ENCODE assay signal across 10 mouse cellular contexts in the genomic region with DNA sequence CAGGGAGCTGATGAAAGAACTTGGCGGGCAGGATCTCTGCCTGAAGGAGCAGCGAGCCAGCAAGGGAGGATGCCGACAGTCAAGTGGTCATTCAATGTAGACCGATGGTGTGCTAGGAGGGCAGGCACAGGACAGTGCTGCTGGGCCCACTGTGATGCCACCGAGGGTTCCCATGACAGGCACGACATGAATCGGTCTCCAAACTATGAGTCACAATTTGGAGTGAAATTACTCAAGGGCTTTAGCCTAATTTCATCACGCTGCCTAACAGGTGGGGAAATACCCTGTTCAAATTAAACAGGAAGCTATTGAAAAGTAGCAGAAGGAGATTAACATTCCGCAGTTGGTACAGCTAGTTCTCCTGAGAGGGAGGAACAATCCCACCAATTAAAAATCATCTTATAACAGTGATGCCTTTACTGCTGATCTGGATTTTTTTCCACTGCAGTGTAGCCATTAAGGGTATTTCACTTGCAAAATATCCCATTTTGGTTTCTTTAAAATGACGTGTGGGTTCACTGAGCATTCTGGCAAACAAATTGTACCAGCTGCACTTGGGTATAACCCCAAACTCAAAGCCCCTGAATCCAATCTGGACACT.
A peak's percentile ranks its signal among the peaks of the same experiment; 100 is the strongest.
DNase-seq lines count a peak whose midpoint lies in the region; ATAC-seq and TF ChIP-seq lines count a peak whose summit lies in the region.
"Had no signal": no experiment of that assay in that cellular context is flagged by ENCODE, and none has a peak within 500 bp of the region (broad histone marks: within the 10 kb centered on the region; RNA-seq: fewer than 3 reads in every experiment).

No protein-coding gene starts in this region.

- no peaks in the 10 kb centered on the region for H3K9me3 ChIP-seq in stomach, postnatal 0 days (ENCODE audit: control insufficient read depth, low read length)

- ATAC-seq in stomach, postnatal 0 days (ENCODE audit: low FRiP score, low TSS enrichment), result no peak

- TF ChIP-seq CTCF in stomach, postnatal 0 days (IDR thresholded peaks at IDR 0.05; ENCODE audit: low read depth), result no peak

- H3K4me3 ChIP-seq in stomach, postnatal 0 days (ENCODE audit: low read depth, low read length), result no peak overlapping the region
- H3K4me3 ChIP-seq: erythroblast, embryonic 14.5 days had no signal

- DNase-seq in gastrocnemius, adult 18-20 months (ENCODE audit: low spot score), result peak; percentile 18
- no peak for DNase-seq in gastrocnemius, adult 8-10 months (ENCODE audit: low spot score in 2 of 2)
- DNase-seq in right cerebral cortex, postnatal 4 days, result peak; percentile 5
- no peak for DNase-seq in right cerebral cortex, adult 2 months (ENCODE audit: low spot score in 2 of 2)
- peak; percentile 30 to 69 for DNase-seq in layer of hippocampus, postnatal 14 days (ENCODE audit: low spot score in 2 of 2)
- DNase-seq in stomach, postnatal 0 days (ENCODE audit: low spot score), result no peak
- no peak for DNase-seq in right cerebral cortex, adult 18-20 months
- no peak for DNase-seq in right cerebral cortex, postnatal 14 days

- peak overlapping the region; percentile 78 for H3K27ac ChIP-seq in stomach, postnatal 0 days (replicated peaks)
- H3K27ac ChIP-seq: hindbrain, embryonic 14.5 days had no signal

- TF ChIP-seq EP300 in stomach, postnatal 0 days (optimal IDR thresholded peaks at IDR 0.05), result peak; percentile 53

- whole genome bisulfite sequencing in stomach, postnatal 0 days, result 56% methylated on average over 10 of the region's 10 CpGs

- no peaks in the 10 kb centered on the region for H3K4me1 ChIP-seq in stomach, postnatal 0 days (replicated peaks; ENCODE audit: control insufficient read depth, insufficient read depth)

- H3K9ac ChIP-seq in stomach, postnatal 0 days (ENCODE audit: low read length), result no peak overlapping the region
- H3K9ac ChIP-seq: hindbrain, embryonic 14.5 days had no signal

- no peak overlapping the region for H3K4me2 ChIP-seq in stomach, postnatal 0 days (replicated peaks; ENCODE audit: low read depth)
- H3K4me2 ChIP-seq: hindbrain, embryonic 14.5 days had no signal

- H3K36me3 ChIP-seq in stomach, postnatal 0 days (ENCODE audit: control insufficient read depth, insufficient read depth, low read length), result no peaks in the 10 kb centered on the region

- H3K27me3 ChIP-seq in stomach, postnatal 0 days (ENCODE audit: control insufficient read depth, insufficient read depth, low read length), result no peaks in the 10 kb centered on the region

Comparison
In these comparisons a context has a peak if more than half of its experiments do, and no peak if none do; other contexts are left out.
1. DNase-seq: peak in gastrocnemius, adult 18-20 months (single experiment), right cerebral cortex, postnatal 4 days (single experiment) and layer of hippocampus, postnatal 14 days (2 of 2); none in gastrocnemius, adult 8-10 months (0 of 2), right cerebral cortex, adult 2 months (0 of 2), stomach, postnatal 0 days (single experiment), right cerebral cortex, adult 18-20 months (single experiment) and right cerebral cortex, postnatal 14 days (single experiment).